Mouse (Mus musculus) kidney, adult 18-20 months (tissue): ENCODE measurements around the gene Olfr1049.
"Not testable (repeated sequence)": the region's sequence is repeated elsewhere in the genome, so short reads cannot be mapped to it uniquely, and the experiment has no call there.

Experiments
- DNase-seq: peaks from one replicate; pipeline ENCODE4 v3.0.0; 2021

Gene Olfr1049

GRCm38 (mm10) chr2:86258228-86258627, at the start of gene Olfr1049:
Olfr1049 (minus strand) TSS chr2:86258328.
- not testable (repeated sequence) for DNase-seq

- no peak for DNase-seq
Observed at GRCm38 (mm10) chr2:86292155-86292554, 34.0 kb upstream of the Olfr1049 start, which contains the start of gene Olfr1052. Olfr1052 (plus strand) TSS chr2:86292455.

- not testable (repeated sequence) for DNase-seq
Observed at GRCm38 (mm10) chr2:86278988-86279387, 20.9 kb upstream of the Olfr1049 start, which contains the start of gene Olfr1051. Olfr1051 (minus strand) TSS chr2:86279088.

- no peak for DNase-seq
Observed at GRCm38 (mm10) chr2:86240189-86240588, 17.9 kb downstream of the Olfr1049 start, which contains the start of gene Olfr1048. Olfr1048 (minus strand) TSS chr2:86240289.

GRCm38 (mm10) chr2:86231301-86231700, 26.8 kb downstream of the Olfr1049 start, which contains the start of gene Olfr1047:
Olfr1047 (minus strand) TSS chr2:86231401.
- no peak for DNase-seq

GRCm38 (mm10) chr2:86219214-86219613, 38.9 kb downstream of the Olfr1049 start, which contains the start of gene Olfr1046:
Olfr1046 (minus strand) TSS chr2:86219314.
- no peak for DNase-seq
